Mouse (Mus musculus) cerebellum, adult 2 months (tissue): ENCODE data around the gene Fgf12.

Experiments used
- CTCF ChIP-seq: fragments of 200-500 bp; IDR thresholded peaks from 2 replicates; pipeline ENCODE4 v1.5.1; 2011; ENCODE audit warnings: low read depth, mild to moderate bottlenecking, control low read depth, low read length, moderate library complexity, borderline replicate concordance; ENCODE audit not compliant: insufficient read depth
- POLR2A ChIP-seq: fragments of 200-500 bp; IDR thresholded peaks from 2 replicates; pipeline ENCODE4 v1.6.1; 2011; ENCODE audit warnings: low read length, control low read depth, borderline replicate concordance; ENCODE audit not compliant: insufficient read depth

GRCm38 (mm10) chr16:28251930-28252329 lies 500.9 kb downstream of the Fgf12 start:
- TF ChIP-seq CTCF (no peak), POLR2A (no peak)
